Mouse (Mus musculus) thymus, adult 2 months (tissue): ENCODE measurements around the gene Nxnl1. TPM values are rescaled to one million over a fixed set of nuclear protein-coding genes. Genes with fewer than 3 reads are reported as not detected.

Source experiments
- DNase-seq: peaks from one replicate; pipeline ENCODE4 v3.0.0; 2021
- H3K27ac ChIP-seq: fragments of 200-500 bp; 2 replicates; pipeline ENCODE4 v1.5.1; 2012; ENCODE audit warnings: low read length, control low read depth; ENCODE audit not compliant: control insufficient read depth, insufficient read depth
- H3K27me3 ChIP-seq: fragments of 200-500 bp; 2 replicates; pipeline ENCODE4 v1.6.1; 2012; ENCODE audit warnings: mild to moderate bottlenecking, low read length, moderate library complexity, mixed read lengths; ENCODE audit not compliant: control insufficient read depth, insufficient read depth
- H3K36me3 ChIP-seq: fragments of 200-500 bp; 2 replicates; pipeline ENCODE4 v1.6.1; 2012; ENCODE audit warnings: mild to moderate bottlenecking, low read length, moderate library complexity; ENCODE audit not compliant: control insufficient read depth, insufficient read depth
- H3K4me1 ChIP-seq: fragments of 200-500 bp; replicated peaks from 2 replicates; pipeline ENCODE4 v1.6.1; 2012; ENCODE audit warnings: low read length; ENCODE audit not compliant: control insufficient read depth, insufficient read depth
- H3K4me3 ChIP-seq: fragments of 200-500 bp; 2 replicates; pipeline ENCODE4 v1.5.1; 2012; ENCODE audit warnings: mild to moderate bottlenecking, low read length, control low read depth, moderate library complexity; ENCODE audit not compliant: control insufficient read depth, insufficient read depth
- CTCF ChIP-seq: fragments of 200-500 bp; IDR thresholded peaks from 2 replicates; pipeline ENCODE4 v1.5.1; 2012; ENCODE audit warnings: mild to moderate bottlenecking, control low read depth, low read length, moderate library complexity, borderline replicate concordance; ENCODE audit not compliant: control insufficient read depth, poor library complexity, insufficient read depth; ENCODE audit errors: extremely low read depth
- POLR2A ChIP-seq: fragments of 200-500 bp; IDR thresholded peaks from 2 replicates; pipeline ENCODE4 v1.6.1; 2012; ENCODE audit warnings: mild to moderate bottlenecking, low read length, control low read depth, moderate library complexity; ENCODE audit not compliant: control insufficient read depth, poor library complexity, insufficient read depth; ENCODE audit errors: extremely low read depth
- WGBS: fragments of 180-500 bp; shearing (Covaris S2); methylation state at CpG from one replicate; pipeline ENCODE4 v1.1.7; 2018; 5-methylcytosine and 5-hydroxymethylcytosine counted together
- polyA plus RNA-seq: library from polyadenylated mRNA; depleted of rRNA; stranded (reverse); fragments of >200 nt; gene quantifications from 2 replicates; pipeline ENCODE4 v1.2.3, GENCODE M21; 2012

Nxnl1 gene
- polyA plus RNA-seq, 1 experiment, result 0.05 TPM

DNA sequence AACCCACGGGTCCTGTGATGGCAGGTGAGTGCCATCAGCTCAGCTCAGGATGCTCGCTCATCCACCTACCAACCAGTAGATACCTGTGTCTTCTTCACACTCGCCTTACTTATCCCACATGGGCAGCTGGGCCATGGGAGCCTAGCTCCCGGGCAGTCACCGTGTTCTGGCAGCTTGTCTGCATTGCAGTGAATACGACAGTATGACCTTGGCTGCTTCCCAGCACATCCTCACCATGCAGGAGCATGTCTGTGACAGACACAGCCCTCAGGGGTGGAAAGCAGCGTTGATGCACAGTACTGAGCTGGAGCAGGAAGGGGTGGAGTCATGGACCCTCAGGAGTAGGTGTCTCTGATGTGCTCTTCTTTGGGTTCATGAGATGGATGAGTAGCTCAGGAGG, 8.0 kb upstream of the Nxnl1 start:
- H3K36me3 ChIP-seq, result no peaks in the 10 kb centered on the region
- H3K4me3 ChIP-seq, result no peak overlapping the region
- peaks cover 30% of the 10 kb centered on the region for H3K4me1 ChIP-seq
- no peak for DNase-seq
- H3K27ac ChIP-seq, result no peak overlapping the region
- WGBS, result 88% methylated on average over 7 of the region's 7 CpGs
- TF ChIP-seq POLR2A, result no peak
- no peak for TF ChIP-seq CTCF
- H3K27me3 ChIP-seq, result no peaks in the 10 kb centered on the region

DNA sequence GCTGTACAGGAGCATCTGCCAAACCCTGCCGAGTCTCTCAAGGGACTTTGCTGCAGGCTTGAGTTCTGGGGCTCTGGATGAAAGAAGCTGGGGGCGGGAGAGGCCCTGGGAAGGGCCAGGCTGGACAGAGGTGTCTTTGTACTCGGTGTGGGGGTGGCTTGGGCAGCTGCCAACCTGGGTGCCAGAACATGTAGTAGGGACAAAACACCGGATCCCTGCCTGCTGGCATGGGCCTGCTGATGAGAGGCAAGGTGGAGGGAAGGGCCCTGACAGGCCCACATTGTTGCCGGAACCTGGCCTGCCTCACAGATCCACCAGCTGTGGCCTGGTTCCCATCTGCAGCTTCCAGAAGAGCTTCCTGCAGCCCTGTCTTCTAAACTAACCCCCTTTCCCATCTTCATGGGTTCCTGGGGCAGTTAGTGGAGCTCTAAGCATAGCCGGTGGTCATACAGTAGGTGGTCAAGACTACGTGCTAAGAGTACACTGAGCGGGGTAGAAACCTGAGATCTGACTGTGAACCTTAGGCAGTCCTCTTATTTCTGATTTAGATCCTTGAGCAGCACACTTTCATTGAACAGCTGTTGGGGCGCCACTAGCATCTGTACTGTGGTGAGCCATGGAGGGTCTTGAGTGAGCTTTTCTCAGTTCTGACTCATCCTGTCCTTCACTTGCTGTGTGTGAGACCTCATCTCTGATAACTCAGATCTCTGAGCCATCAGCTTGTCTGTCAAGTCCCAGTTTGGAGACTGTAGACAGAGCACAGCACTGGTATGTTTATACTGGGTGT, 6.6 kb upstream of the Nxnl1 start:
- H3K27me3 ChIP-seq, result no peaks in the 10 kb centered on the region
- WGBS, result 91% methylated on average over 9 of the region's 9 CpGs
- peaks cover 37% of the 10 kb centered on the region for H3K4me1 ChIP-seq
- H3K27ac ChIP-seq, result no peak overlapping the region
- H3K4me3 ChIP-seq, result no peak overlapping the region
- no peak for DNase-seq
- TF ChIP-seq CTCF, result no peak
- no peak for TF ChIP-seq POLR2A
- H3K36me3 ChIP-seq, result no peaks in the 10 kb centered on the region

DNA sequence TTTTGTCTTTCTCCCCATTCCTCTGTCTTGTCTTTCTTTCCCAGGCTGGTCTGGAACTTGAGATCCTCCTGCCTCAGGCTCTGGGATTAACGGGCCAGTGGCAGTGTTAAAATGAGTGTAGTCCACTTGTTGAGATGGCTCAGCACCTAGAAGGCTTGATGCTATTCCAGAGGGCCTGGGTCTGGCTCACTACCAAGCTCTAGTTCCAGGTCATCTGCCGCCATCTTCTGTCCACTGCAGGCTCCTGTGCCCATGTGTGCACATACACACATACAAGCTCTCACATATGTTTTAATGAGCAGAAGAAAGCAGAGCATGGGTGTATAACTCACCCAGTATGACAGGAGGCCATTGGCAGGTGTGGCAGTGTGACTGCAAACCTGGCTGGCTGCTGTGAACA, 5.7 kb upstream of the Nxnl1 start:
- DNase-seq, result no peak
- no peaks in the 10 kb centered on the region for H3K36me3 ChIP-seq
- TF ChIP-seq POLR2A, result no peak
- TF ChIP-seq CTCF, result no peak
- 95% methylated on average over 2 of the region's 2 CpGs for WGBS
- H3K27me3 ChIP-seq, result no peaks in the 10 kb centered on the region
- H3K27ac ChIP-seq, result no peak overlapping the region
- peaks cover 39% of the 10 kb centered on the region for H3K4me1 ChIP-seq
- H3K4me3 ChIP-seq, result no peak overlapping the region

DNA sequence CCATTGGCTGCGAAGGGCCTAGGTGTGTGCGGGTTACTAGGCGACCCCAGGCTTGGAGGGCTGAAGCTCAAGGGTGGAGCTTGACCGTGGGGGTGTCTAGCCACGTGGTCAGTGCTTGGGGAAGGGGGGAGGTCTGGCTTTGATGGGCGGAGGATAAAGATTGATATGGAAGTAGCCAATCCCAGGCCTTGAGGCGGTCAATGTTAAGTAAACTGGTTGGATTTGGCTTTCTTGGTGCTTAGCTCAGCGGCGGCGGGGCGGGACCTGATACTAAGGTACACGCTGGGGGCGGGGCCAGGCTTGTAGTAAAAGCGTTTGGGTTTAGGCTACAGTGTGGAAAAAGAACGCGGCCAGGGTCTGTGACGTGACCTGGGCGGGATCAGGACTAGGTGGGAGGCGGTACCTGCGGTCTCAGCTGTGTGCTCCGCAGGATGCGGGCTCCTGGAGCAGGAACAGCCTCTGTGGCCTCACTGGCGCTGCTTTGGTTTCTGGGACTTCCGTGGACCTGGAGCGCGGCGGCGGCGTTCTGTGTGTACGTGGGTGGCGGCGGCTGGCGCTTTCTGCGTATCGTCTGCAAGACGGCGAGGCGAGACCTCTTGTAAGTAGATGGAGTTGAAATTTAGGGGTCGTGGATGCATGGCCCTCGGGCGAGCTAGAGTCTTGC, 4.0 kb upstream of the Nxnl1 start:
- H3K27ac ChIP-seq, result peak overlapping the region; percentile 9; the same call in 1 of the 2 replicates
- peaks cover 39% of the 10 kb centered on the region for H3K4me1 ChIP-seq
- H3K36me3 ChIP-seq, result no peaks in the 10 kb centered on the region
- under 1% methylated on average over 41 of the region's 41 CpGs for WGBS
- no peak for TF ChIP-seq POLR2A
- no peak for TF ChIP-seq CTCF
- no peaks in the 10 kb centered on the region for H3K27me3 ChIP-seq
- H3K4me3 ChIP-seq, result peak overlapping the region; percentile 55
- peak; percentile 85 for DNase-seq

DNA sequence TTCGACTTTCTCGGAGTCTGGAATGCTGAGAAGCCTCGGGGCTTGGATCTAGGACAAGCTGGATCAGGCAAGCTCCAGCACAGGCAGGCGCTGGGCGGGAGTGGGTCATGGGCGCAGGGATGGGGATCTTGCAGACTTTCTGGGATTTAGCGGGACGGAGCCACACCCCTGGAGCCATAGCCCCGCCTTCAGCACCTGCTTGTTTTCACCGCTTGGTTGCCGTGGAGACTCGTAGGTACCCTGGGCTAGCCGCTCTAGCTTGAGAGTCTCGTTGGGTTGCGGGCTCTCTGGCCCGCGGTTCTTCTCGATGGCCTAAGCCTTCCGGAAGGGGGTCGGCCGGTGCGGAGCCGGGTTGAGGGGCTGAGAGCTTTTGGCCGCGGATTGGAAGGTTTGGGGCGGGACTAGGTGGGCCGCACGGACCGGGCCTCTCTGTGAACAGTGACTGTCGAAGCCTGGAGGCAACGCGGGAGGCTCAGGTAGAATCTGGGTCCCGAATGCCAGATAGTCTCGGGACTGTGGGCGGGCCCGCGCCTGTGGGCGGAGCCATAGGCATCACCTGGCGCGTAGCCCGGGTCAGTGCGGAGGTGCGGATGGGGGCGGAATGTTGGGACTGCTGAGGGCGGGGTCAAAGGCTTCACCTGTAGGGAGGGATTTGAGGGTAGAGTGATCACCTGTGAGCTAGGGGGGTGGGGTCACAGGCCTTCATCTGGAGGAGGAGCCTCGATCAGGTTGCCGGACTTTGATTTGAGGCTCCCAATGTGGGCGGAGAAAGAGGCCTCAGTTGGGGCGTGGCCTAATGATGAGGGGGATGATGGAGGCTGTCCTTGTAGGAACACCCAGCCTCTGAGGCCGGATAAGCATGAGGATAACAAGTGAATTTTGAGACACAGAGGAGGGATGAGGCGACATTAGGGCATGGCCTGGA, 3.2 kb upstream of the Nxnl1 start:
- 8% methylated on average over 51 of the region's 51 CpGs for WGBS
- H3K4me3 ChIP-seq, result peak overlapping the region; percentile 55
- TF ChIP-seq POLR2A, result no peak
- no peak for TF ChIP-seq CTCF
- no peaks in the 10 kb centered on the region for H3K36me3 ChIP-seq
- peaks cover 39% of the 10 kb centered on the region for H3K4me1 ChIP-seq
- peak overlapping the region; percentile 31; the same call in 1 of the 2 replicates for H3K27ac ChIP-seq
- DNase-seq, result peak; percentile 60
- no peaks in the 10 kb centered on the region for H3K27me3 ChIP-seq

DNA sequence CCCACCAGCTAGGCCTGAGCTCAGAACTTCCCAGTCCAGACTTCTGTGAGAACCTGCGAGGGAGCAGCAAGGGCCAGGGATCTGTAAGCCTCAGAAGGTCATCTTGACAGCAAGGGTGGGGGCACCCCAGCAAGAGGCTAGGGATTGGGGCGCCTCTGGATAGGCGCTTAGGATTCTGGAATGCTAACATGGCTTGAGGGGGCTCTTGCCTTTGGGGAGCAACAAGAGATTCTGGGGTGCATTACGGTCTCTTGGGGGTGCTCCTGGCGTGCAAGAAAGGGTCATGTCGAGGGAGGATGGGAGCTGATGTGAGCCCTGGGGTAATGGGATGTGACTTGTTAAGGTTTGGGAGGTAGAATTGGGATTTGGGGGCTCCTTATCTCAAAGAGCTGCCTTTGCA, 2.5 kb upstream of the Nxnl1 start:
- Histone ChIP-seq H3K27ac (peak overlapping the region; percentile 31; the same call in 1 of the 2 replicates), H3K27me3 (no peaks in the 10 kb centered on the region), H3K4me3 (no peak overlapping the region), H3K4me1 (peaks cover 36% of the 10 kb centered on the region), H3K36me3 (no peaks in the 10 kb centered on the region)
- TF ChIP-seq CTCF (no peak), POLR2A (no peak)
- no peak for DNase-seq
- 85% methylated on average over 6 of the region's 6 CpGs for WGBS
